Comparison of ENCODE assay signal across 21 mouse cellular contexts in genomic region chr11:62990150-62990685, GRCm38 (mm10). TPM values are rescaled to one million over a fixed set of nuclear protein-coding genes. Genes with fewer than 3 reads are reported as not detected.
A peak's percentile ranks its signal among the peaks of the same experiment; 100 is the strongest.
DNase-seq lines count a peak whose midpoint lies in the region; ATAC-seq lines count a peak whose summit lies in the region.
"Had no signal": no experiment of that assay in that cellular context is flagged by ENCODE, and none has a peak within 500 bp of the region (broad histone marks: within the 10 kb centered on the region; RNA-seq: fewer than 3 reads in every experiment).

No protein-coding gene starts in this region.

- peak; percentile 49 for ATAC-seq in lung, embryonic 16.5 days (ENCODE audit: low read depth)
- ATAC-seq: forebrain, embryonic 13.5 days; forebrain, embryonic 15.5 days had no signal

- no peak overlapping the region for H3K4me2 ChIP-seq in lung, embryonic 16.5 days (ENCODE audit: low read depth, low read length)
- H3K4me2 ChIP-seq: embryonic facial prominence, embryonic 12.5 days; forebrain, embryonic 13.5 days; forebrain, embryonic 15.5 days had no signal

- no peak for DNase-seq in lung, postnatal 14 days
- DNase-seq in lung, postnatal 10 days = peak; percentile 59
- no peak for DNase-seq in lung, postnatal 4 days
- peak; percentile 62 for DNase-seq in lung, postnatal 36 days
- no peak for DNase-seq in embryo, embryonic 10.5 days (ENCODE audit: low spot score)
- DNase-seq: adrenal gland, adult 2 months; adrenal gland, postnatal 10 days; adrenal gland, postnatal 25 days; cerebellum, adult 11 months; cerebellum, adult 18-20 months; cerebellum, adult 8-10 months; cerebellum, adult 9-11 months; cerebellum, postnatal 14 days; cerebellum, postnatal 36 days had no signal

- no peaks in the 10 kb centered on the region for H3K27me3 ChIP-seq in lung, embryonic 16.5 days (ENCODE audit: control insufficient read depth, insufficient read depth, low read depth, low read length)
- H3K27me3 ChIP-seq: embryonic facial prominence, embryonic 12.5 days; forebrain, embryonic 13.5 days; forebrain, embryonic 15.5 days had no signal

- WGBS in lung, embryonic 16.5 days = 73% methylated on average over 3 of the region's 3 CpGs

- no peak overlapping the region for H3K27ac ChIP-seq in lung, embryonic 16.5 days (ENCODE audit: low read length)
- H3K27ac ChIP-seq: embryonic facial prominence, embryonic 12.5 days; forebrain, embryonic 13.5 days; forebrain, embryonic 15.5 days had no signal

- no peak overlapping the region for H3K4me3 ChIP-seq in lung, embryonic 16.5 days (ENCODE audit: low read length)
- H3K4me3 ChIP-seq: embryonic facial prominence, embryonic 10.5 days; embryonic facial prominence, embryonic 12.5 days; forebrain, embryonic 13.5 days; forebrain, embryonic 15.5 days had no signal

- H3K9me3 ChIP-seq in lung, embryonic 16.5 days (ENCODE audit: control insufficient read depth, low read length) = no peaks in the 10 kb centered on the region
- H3K9me3 ChIP-seq: embryonic facial prominence, embryonic 10.5 days; embryonic facial prominence, embryonic 12.5 days; forebrain, embryonic 13.5 days; forebrain, embryonic 15.5 days had no signal

- no peaks in the 10 kb centered on the region for H3K36me3 ChIP-seq in lung, embryonic 16.5 days (ENCODE audit: control insufficient read depth, insufficient read depth, low read length)
- H3K36me3 ChIP-seq: embryonic facial prominence, embryonic 10.5 days; embryonic facial prominence, embryonic 12.5 days; forebrain, embryonic 15.5 days had no signal

- H3K4me1 ChIP-seq in lung, embryonic 16.5 days (replicated peaks; ENCODE audit: control insufficient read depth, insufficient read depth, low read length) = peaks cover 12% of the 10 kb centered on the region
- H3K4me1 ChIP-seq: forebrain, embryonic 13.5 days; forebrain, embryonic 15.5 days had no signal

- H3K9ac ChIP-seq in lung, embryonic 16.5 days (ENCODE audit: low read length) = no peak overlapping the region
- H3K9ac ChIP-seq: embryonic facial prominence, embryonic 12.5 days; forebrain, embryonic 13.5 days; forebrain, embryonic 15.5 days had no signal

RNA-seq across cellular contexts. Expression of gene Cdrt4, which starts 39.2 kb away (rescaled TPM):
- 0.21 and 0.52 TPM in 2 replicates for polyA plus RNA-seq in lung, embryonic 16.5 days (2015; fragmentation: Nextera tagmentation; extraction: Ambion mirVana)
- polyA plus RNA-seq: C2C12; forebrain, embryonic 11.5 days; forebrain, embryonic 13.5 days; forebrain, embryonic 15.5 days had no signal

Comparison
In these comparisons a context has a peak if more than half of its experiments do, and no peak if none do; other contexts are left out.
1. DNase-seq: peak in lung, postnatal 10 days (single experiment) and lung, postnatal 36 days (single experiment); none in lung, postnatal 14 days (single experiment), lung, postnatal 4 days (0 of 2) and embryo, embryonic 10.5 days (single experiment).